Mouse (Mus musculus): ENCODE measurements around the gene Ttc7b.

DNA sequence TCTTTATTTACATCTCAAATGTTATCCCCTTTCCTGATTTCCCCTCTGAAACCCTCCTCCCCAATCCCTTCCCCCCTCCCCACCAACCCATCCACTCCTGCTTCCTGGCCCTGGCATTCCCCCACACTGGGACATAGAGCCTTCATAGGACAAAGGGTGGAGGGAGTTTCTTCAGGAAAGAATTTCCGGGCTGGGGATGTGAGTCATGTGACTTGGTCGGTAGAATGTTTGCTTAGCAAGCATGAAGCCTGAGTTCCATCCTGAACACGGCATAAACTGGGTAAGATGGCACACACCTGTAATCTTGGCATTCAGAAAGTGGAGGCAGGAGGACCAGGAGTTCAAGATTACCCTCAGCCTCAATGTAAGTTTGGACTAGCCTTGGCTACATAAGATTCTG, 151.4 kb downstream of the Ttc7b start:
- no peak for TF ChIP-seq CTCF (IDR thresholded peaks at IDR 0.05; ENCODE audit: low read depth, low read length)
- TF ChIP-seq POLR2A (IDR thresholded peaks at IDR 0.05; ENCODE audit: extremely low read depth, insufficient read depth, low read length): no peak
